Mouse (Mus musculus): ENCODE results near the gene Cryba4. TPM values are rescaled to one million over a fixed set of nuclear protein-coding genes. Genes with fewer than 3 reads are reported as not detected.

The Cryba4 gene
- polyA plus RNA-seq (2014; fragmentation: Nextera tagmentation; extraction: Ambion mirVana), result 0.79 and 2.7 TPM in 2 replicates

DNA sequence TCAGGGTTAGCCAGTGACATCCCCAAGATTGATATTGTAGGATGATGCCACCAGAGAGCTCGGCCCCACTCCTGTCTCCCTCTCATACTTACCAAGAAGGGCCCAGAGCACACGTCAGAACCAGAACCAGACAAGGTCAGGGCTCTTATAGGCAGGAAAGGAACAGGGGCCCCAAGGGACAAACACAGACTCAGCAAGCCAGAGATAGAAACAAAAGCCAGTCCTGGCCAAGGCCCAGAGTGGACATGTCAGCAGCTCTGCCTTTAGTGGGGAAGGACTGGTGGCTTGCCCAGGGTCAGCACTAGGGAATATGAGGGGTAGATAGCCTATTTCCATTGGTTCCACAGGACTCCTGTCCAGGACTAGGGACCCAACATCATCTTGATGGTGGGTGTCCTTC lies at the start of gene Cryba4:
TSS of gene Cryba4 (minus strand) at position 119 of the 400 bp plus-strand sequence.
- no peak within 1 kb of the TSS for H3K27ac ChIP-seq (ENCODE audit: low read depth, low read length)
- no peaks in the 10 kb centered on the region for H3K36me3 ChIP-seq (ENCODE audit: control insufficient read depth, insufficient read depth, low read length)
- no peak within 1 kb of the TSS for H3K4me2 ChIP-seq (ENCODE audit: low read depth, low read length)
- H3K27me3 ChIP-seq (ENCODE audit: control insufficient read depth, insufficient read depth, low read length), result no peaks in the 10 kb centered on the region
- no peaks in the 10 kb centered on the region; the same call in 1 of the 2 replicates for H3K4me1 ChIP-seq (ENCODE audit: control insufficient read depth, insufficient read depth, low read length)
- H3K9me3 ChIP-seq (ENCODE audit: control insufficient read depth, low read length), result no peaks in the 10 kb centered on the region
- ATAC-seq (ENCODE audit: low read depth), result no peak
- WGBS, result 76% methylated on average over 2 of the region's 2 CpGs
- H3K9ac ChIP-seq (replicated peaks; ENCODE audit: low read depth, low read length), result no peak within 1 kb of the TSS
- no peak within 1 kb of the TSS for H3K4me3 ChIP-seq (ENCODE audit: low read depth, low read length)

GRCm38 (mm10) chr5:112301694-112302093 lies 49.4 kb upstream of the Cryba4 start:
- Histone ChIP-seq H3K4me1 (ENCODE audit: control insufficient read depth, insufficient read depth, low read length) (no peaks in the 10 kb centered on the region), H3K4me2 (ENCODE audit: low read depth, low read length) (no peak overlapping the region), H3K9me3 (ENCODE audit: control insufficient read depth, low read length) (no peaks in the 10 kb centered on the region), H3K27ac (ENCODE audit: low read depth, low read length) (no peak overlapping the region), H3K9ac (replicated peaks; ENCODE audit: low read depth, low read length) (no peak overlapping the region), H3K4me3 (ENCODE audit: low read depth, low read length) (no peak overlapping the region), H3K27me3 (ENCODE audit: control insufficient read depth, insufficient read depth, low read length) (no peaks in the 10 kb centered on the region), H3K36me3 (ENCODE audit: control insufficient read depth, insufficient read depth, low read length) (no peaks in the 10 kb centered on the region)
- WGBS, result 80% methylated on average over 4 of the region's 4 CpGs
- ATAC-seq (ENCODE audit: low read depth), result no peak

DNA sequence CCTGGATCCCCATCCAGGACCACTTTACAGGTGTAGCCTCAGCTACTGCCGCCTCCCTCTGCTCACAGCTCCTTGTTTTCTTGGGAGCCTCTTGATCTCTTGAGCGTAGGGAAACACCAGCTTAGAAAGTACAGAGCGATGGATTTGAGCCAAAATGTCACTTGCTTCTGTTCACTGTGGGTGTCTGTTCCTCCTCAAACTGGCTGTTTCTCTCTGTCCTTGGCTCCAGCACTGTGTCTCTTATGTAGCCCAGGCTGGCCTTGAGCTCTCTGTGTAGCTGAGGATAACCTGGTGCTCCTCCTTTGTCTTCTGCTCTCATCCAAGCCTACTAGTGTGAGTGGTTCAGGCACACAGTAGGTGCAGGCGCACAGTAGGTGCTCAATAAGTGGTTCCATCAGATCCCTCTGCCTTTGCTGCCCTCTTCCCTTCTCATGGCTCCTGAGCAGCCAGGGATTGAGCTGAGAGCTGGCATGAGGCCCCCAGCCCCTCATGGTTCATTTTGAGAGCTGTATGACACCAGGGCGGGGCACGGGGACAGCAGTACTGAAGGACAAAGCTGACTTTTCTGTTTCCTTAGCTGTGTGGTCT lies 48.5 kb upstream of the Cryba4 start:
- no peak for ATAC-seq (ENCODE audit: low read depth)
- H3K9ac ChIP-seq (replicated peaks; ENCODE audit: low read depth, low read length), result no peak overlapping the region
- H3K4me2 ChIP-seq (ENCODE audit: low read depth, low read length), result no peak overlapping the region
- 87% methylated on average over 6 of the region's 6 CpGs for WGBS
- H3K4me3 ChIP-seq (ENCODE audit: low read depth, low read length), result no peak overlapping the region
- H3K27ac ChIP-seq (ENCODE audit: low read depth, low read length), result no peak overlapping the region
- no peaks in the 10 kb centered on the region for H3K4me1 ChIP-seq (ENCODE audit: control insufficient read depth, insufficient read depth, low read length)
- H3K36me3 ChIP-seq (ENCODE audit: control insufficient read depth, insufficient read depth, low read length), result no peaks in the 10 kb centered on the region
- no peaks in the 10 kb centered on the region for H3K9me3 ChIP-seq (ENCODE audit: control insufficient read depth, low read length)
- no peaks in the 10 kb centered on the region for H3K27me3 ChIP-seq (ENCODE audit: control insufficient read depth, insufficient read depth, low read length)

DNA sequence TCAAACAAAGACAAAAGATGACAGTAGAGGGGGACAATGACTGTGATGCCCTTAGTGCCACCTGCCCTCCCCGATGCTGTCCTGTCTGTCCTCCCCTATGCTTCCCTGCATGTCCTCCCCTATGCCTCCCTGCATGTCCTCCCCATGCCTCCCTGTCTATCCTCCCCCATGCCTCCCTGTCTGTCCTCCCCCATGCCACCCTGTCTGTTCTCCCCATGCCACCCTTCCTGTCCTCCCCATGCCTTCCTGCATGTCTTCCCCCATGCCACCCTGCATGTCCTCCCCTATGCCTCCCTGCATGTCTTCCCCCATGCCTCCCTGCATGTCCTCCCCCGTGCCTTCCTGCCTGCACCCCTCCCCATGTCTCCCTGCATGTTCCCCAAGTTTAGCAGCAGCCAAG lies 47.8 kb upstream of the Cryba4 start:
- Histone ChIP-seq H3K9me3 (ENCODE audit: control insufficient read depth, low read length) (no peaks in the 10 kb centered on the region), H3K27me3 (ENCODE audit: control insufficient read depth, insufficient read depth, low read length) (no peaks in the 10 kb centered on the region), H3K4me3 (ENCODE audit: low read depth, low read length) (no peak overlapping the region), H3K36me3 (ENCODE audit: control insufficient read depth, insufficient read depth, low read length) (no peaks in the 10 kb centered on the region), H3K9ac (replicated peaks; ENCODE audit: low read depth, low read length) (no peak overlapping the region), H3K4me2 (ENCODE audit: low read depth, low read length) (no peak overlapping the region), H3K4me1 (ENCODE audit: control insufficient read depth, insufficient read depth, low read length) (no peaks in the 10 kb centered on the region), H3K27ac (ENCODE audit: low read depth, low read length) (no peak overlapping the region)
- ATAC-seq (ENCODE audit: low read depth), result no peak
- WGBS, result 83% methylated on average over 2 of the region's 2 CpGs

- H3K9ac ChIP-seq (replicated peaks; ENCODE audit: low read depth, low read length), result no peak overlapping the region
- H3K27ac ChIP-seq (ENCODE audit: low read depth, low read length), result no peak overlapping the region
- ATAC-seq (ENCODE audit: low read depth), result no peak
- H3K4me3 ChIP-seq (ENCODE audit: low read depth, low read length), result no peak overlapping the region
- H3K36me3 ChIP-seq (ENCODE audit: control insufficient read depth, insufficient read depth, low read length), result no peaks in the 10 kb centered on the region
- WGBS, result 84% methylated on average over 4 of the region's 4 CpGs
- no peak overlapping the region for H3K4me2 ChIP-seq (ENCODE audit: low read depth, low read length)
- no peaks in the 10 kb centered on the region for H3K9me3 ChIP-seq (ENCODE audit: control insufficient read depth, low read length)
- H3K27me3 ChIP-seq (ENCODE audit: control insufficient read depth, insufficient read depth, low read length), result no peaks in the 10 kb centered on the region
- H3K4me1 ChIP-seq (ENCODE audit: control insufficient read depth, insufficient read depth, low read length), result peaks cover 4% of the 10 kb centered on the region; the same call in 1 of the 2 replicates
Measured at GRCm38 (mm10) chr5:112299399-112299798, 47.1 kb upstream of the Cryba4 start.

- 92% methylated on average over 12 of the region's 12 CpGs for WGBS
- ATAC-seq (ENCODE audit: low read depth), result no peak
- Histone ChIP-seq H3K4me2 (ENCODE audit: low read depth, low read length) (no peak overlapping the region), H3K4me3 (ENCODE audit: low read depth, low read length) (no peak overlapping the region), H3K4me1 (ENCODE audit: control insufficient read depth, insufficient read depth, low read length) (peaks cover 5% of the 10 kb centered on the region; the same call in 1 of the 2 replicates), H3K9me3 (ENCODE audit: control insufficient read depth, low read length) (no peaks in the 10 kb centered on the region), H3K27ac (ENCODE audit: low read depth, low read length) (no peak overlapping the region), H3K27me3 (ENCODE audit: control insufficient read depth, insufficient read depth, low read length) (no peaks in the 10 kb centered on the region), H3K36me3 (ENCODE audit: control insufficient read depth, insufficient read depth, low read length) (no peaks in the 10 kb centered on the region), H3K9ac (replicated peaks; ENCODE audit: low read depth, low read length) (no peak overlapping the region)
Measured at GRCm38 (mm10) chr5:112298226-112298988, 46.1 kb upstream of the Cryba4 start.

DNA sequence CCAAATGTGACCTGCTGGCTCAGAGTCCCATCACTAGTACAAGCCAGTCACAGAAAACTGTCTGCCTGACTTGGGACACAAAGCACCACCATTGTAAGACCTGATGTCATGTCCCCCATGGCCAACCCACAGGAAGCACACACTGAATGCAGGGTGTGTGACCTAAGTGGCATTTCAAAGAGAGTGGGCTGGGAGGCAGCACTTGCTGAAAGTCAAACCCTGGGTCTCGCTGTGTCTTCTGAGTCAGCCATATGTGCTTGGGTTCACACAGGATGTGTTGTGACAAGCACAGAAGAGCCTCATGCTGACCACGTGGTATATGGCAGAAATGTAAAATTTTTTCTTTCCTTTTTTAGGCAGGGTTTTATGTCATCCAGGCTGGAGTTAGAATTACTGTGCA lies 44.9 kb upstream of the Cryba4 start:
- Histone ChIP-seq H3K36me3 (ENCODE audit: control insufficient read depth, insufficient read depth, low read length) (no peaks in the 10 kb centered on the region), H3K27me3 (ENCODE audit: control insufficient read depth, insufficient read depth, low read length) (no peaks in the 10 kb centered on the region), H3K4me3 (ENCODE audit: low read depth, low read length) (no peak overlapping the region), H3K4me1 (ENCODE audit: control insufficient read depth, insufficient read depth, low read length) (peaks cover 5% of the 10 kb centered on the region; the same call in 1 of the 2 replicates), H3K27ac (ENCODE audit: low read depth, low read length) (no peak overlapping the region), H3K4me2 (ENCODE audit: low read depth, low read length) (no peak overlapping the region), H3K9me3 (ENCODE audit: control insufficient read depth, low read length) (no peaks in the 10 kb centered on the region), H3K9ac (replicated peaks; ENCODE audit: low read depth, low read length) (no peak overlapping the region)
- WGBS, result 83% methylated on average over 2 of the region's 2 CpGs
- no peak for ATAC-seq (ENCODE audit: low read depth)

- Histone ChIP-seq H3K4me3 (ENCODE audit: low read depth, low read length) (no peak overlapping the region), H3K9me3 (ENCODE audit: control insufficient read depth, low read length) (no peaks in the 10 kb centered on the region), H3K36me3 (ENCODE audit: control insufficient read depth, insufficient read depth, low read length) (no peaks in the 10 kb centered on the region), H3K27ac (ENCODE audit: low read depth, low read length) (no peak overlapping the region), H3K9ac (replicated peaks; ENCODE audit: low read depth, low read length) (no peak overlapping the region), H3K4me2 (ENCODE audit: low read depth, low read length) (no peak overlapping the region), H3K4me1 (ENCODE audit: control insufficient read depth, insufficient read depth, low read length) (peaks cover 5% of the 10 kb centered on the region; the same call in 1 of the 2 replicates), H3K27me3 (ENCODE audit: control insufficient read depth, insufficient read depth, low read length) (no peaks in the 10 kb centered on the region)
- ATAC-seq (ENCODE audit: low read depth), result no peak
- 84% methylated on average over 6 of the region's 6 CpGs for WGBS
Measured at GRCm38 (mm10) chr5:112296404-112297181, 44.3 kb upstream of the Cryba4 start.

GRCm38 (mm10) chr5:112295564-112295963 lies 43.2 kb upstream of the Cryba4 start:
- Histone ChIP-seq H3K9me3 (ENCODE audit: control insufficient read depth, low read length) (no peaks in the 10 kb centered on the region), H3K36me3 (ENCODE audit: control insufficient read depth, insufficient read depth, low read length) (no peaks in the 10 kb centered on the region), H3K4me1 (ENCODE audit: control insufficient read depth, insufficient read depth, low read length) (peaks cover 5% of the 10 kb centered on the region; the same call in 1 of the 2 replicates), H3K27me3 (ENCODE audit: control insufficient read depth, insufficient read depth, low read length) (no peaks in the 10 kb centered on the region), H3K4me2 (ENCODE audit: low read depth, low read length) (no peak overlapping the region), H3K9ac (replicated peaks; ENCODE audit: low read depth, low read length) (no peak overlapping the region), H3K4me3 (ENCODE audit: low read depth, low read length) (no peak overlapping the region), H3K27ac (ENCODE audit: low read depth, low read length) (no peak overlapping the region)
- 71% methylated on average over 8 of the region's 8 CpGs for WGBS
- ATAC-seq (ENCODE audit: low read depth), result no peak

Measured in neural tube, embryonic 14.5 days (tissue).